13 mouse cellular contexts compared by ENCODE assay signal in the genomic region with DNA sequence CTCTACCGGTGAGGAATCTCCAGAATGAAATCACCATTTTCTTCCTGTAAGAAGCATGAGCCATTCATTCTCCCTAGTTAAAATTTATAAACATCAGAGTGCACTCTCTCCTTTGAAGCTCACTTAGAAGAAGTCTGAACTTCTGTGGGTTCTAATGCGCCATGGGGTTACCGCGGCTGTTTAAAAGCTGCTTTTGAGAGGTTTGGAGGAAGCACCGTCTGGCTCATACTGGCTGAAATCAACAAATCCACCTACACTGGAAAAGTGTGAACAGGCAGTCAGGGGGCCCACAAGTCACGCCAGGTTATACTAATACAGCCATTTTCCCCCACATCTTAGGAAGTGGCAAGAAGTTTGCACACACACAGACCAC. TPM values are rescaled to one million over a fixed set of nuclear protein-coding genes. Genes with fewer than 3 reads are reported as not detected.
DNase-seq lines count a peak whose midpoint lies in the region; ATAC-seq and TF ChIP-seq lines count a peak whose summit lies in the region.
"Had no signal": no experiment of that assay in that cellular context is flagged by ENCODE, and none has a peak within 500 bp of the region (broad histone marks: within the 10 kb centered on the region; RNA-seq: fewer than 3 reads in every experiment).

No protein-coding gene starts in this region.

- no peak for ATAC-seq in heart, embryonic 16.5 days (replicated peaks; ENCODE audit: extremely low read depth, insufficient read depth, low FRiP score)
- ATAC-seq in liver, embryonic 13.5 days (ENCODE audit: low read depth), result no peak
- no peak for ATAC-seq in liver, embryonic 11.5 days (replicated peaks; ENCODE audit: low FRiP score)
- ATAC-seq: midbrain, embryonic 15.5 days had no signal

- no peaks in the 10 kb centered on the region for H3K9me3 ChIP-seq in heart, embryonic 16.5 days (replicated peaks; ENCODE audit: control insufficient read depth, low read length)
- no peaks in the 10 kb centered on the region for H3K9me3 ChIP-seq in liver, embryonic 13.5 days (replicated peaks)
- no peaks in the 10 kb centered on the region for H3K9me3 ChIP-seq in liver, embryonic 11.5 days (ENCODE audit: control insufficient read depth, low read length)
- H3K9me3 ChIP-seq: forebrain, embryonic 12.5 days; heart, embryonic 10.5 days; kidney, embryonic 15.5 days; limb, embryonic 12.5 days; midbrain, embryonic 15.5 days had no signal

- no peak overlapping the region for H3K4me2 ChIP-seq in heart, embryonic 16.5 days (ENCODE audit: low read depth, low read length)
- H3K4me2 ChIP-seq in liver, embryonic 13.5 days, result no peak overlapping the region
- H3K4me2 ChIP-seq in liver, embryonic 11.5 days, result no peak overlapping the region
- H3K4me2 ChIP-seq: forebrain, embryonic 12.5 days; kidney, embryonic 15.5 days; limb, embryonic 12.5 days; midbrain, embryonic 15.5 days had no signal

- H3K4me1 ChIP-seq in heart, embryonic 16.5 days (ENCODE audit: control insufficient read depth, insufficient read depth, low read length), result peaks cover 3% of the 10 kb centered on the region; the same call in 1 of the 2 replicates
- H3K4me1 ChIP-seq in liver, embryonic 13.5 days (replicated peaks), result peaks cover 37% of the 10 kb centered on the region
- peaks cover 18% of the 10 kb centered on the region for H3K4me1 ChIP-seq in liver, embryonic 11.5 days (replicated peaks; ENCODE audit: control insufficient read depth, insufficient read depth, low read length)
- H3K4me1 ChIP-seq in small intestine, adult 2 months (ENCODE audit: control insufficient read depth, insufficient read depth, insufficient read length, low read length), result peaks cover 28% of the 10 kb centered on the region; the same call in 1 of the 2 replicates
- H3K4me1 ChIP-seq: forebrain, embryonic 12.5 days; limb, embryonic 12.5 days; midbrain, embryonic 15.5 days had no signal

- no peak for TF ChIP-seq POLR2A in brain, embryonic 14.5 days (IDR thresholded peaks at IDR 0.05; ENCODE audit: borderline replicate concordance, extremely low read depth, insufficient read depth, insufficient read length, poor library complexity, severe bottlenecking)
- no peak for TF ChIP-seq POLR2A in small intestine, adult 2 months (IDR thresholded peaks at IDR 0.05; ENCODE audit: low read depth, low read length)

- WGBS in heart, embryonic 16.5 days, result 72% methylated on average over 6 of the region's 6 CpGs
- WGBS in liver, embryonic 13.5 days (ENCODE audit: insufficient replicate concordance), result 82% methylated on average over 6 of the region's 6 CpGs
- WGBS in liver, embryonic 11.5 days, result 79% methylated on average over 6 of the region's 6 CpGs
- WGBS in small intestine, adult 2 months, result 76% methylated on average over 6 of the region's 6 CpGs

- intact Hi-C loops in heart, postnatal 36 days (cut with DNase I), result no loop called here

- no peak for DNase-seq in heart, postnatal 36 days
- no peak for DNase-seq in liver, embryonic 13.5 days
- DNase-seq in liver, embryonic 11.5 days (ENCODE audit: low spot score), result no peak
- peak; percentile 14 for DNase-seq in brain, embryonic 14.5 days (ENCODE audit: low read depth)
- no peak for DNase-seq in spleen, postnatal 36 days (ENCODE audit: low spot score in 2 of 2)
- DNase-seq: lung, adult 2 months had no signal

- H3K27me3 ChIP-seq in heart, embryonic 16.5 days (ENCODE audit: control insufficient read depth, insufficient read depth, low read length), result no peaks in the 10 kb centered on the region
- no peaks in the 10 kb centered on the region for H3K27me3 ChIP-seq in liver, embryonic 13.5 days
- H3K27me3 ChIP-seq in liver, embryonic 11.5 days (replicated peaks; ENCODE audit: control insufficient read depth, insufficient read depth, low read length), result no peaks in the 10 kb centered on the region
- no peaks in the 10 kb centered on the region for H3K27me3 ChIP-seq in small intestine, adult 2 months (ENCODE audit: control insufficient read depth, insufficient read depth, low read length)
- H3K27me3 ChIP-seq: forebrain, embryonic 12.5 days; kidney, embryonic 15.5 days; limb, embryonic 12.5 days; midbrain, embryonic 15.5 days had no signal

- TF ChIP-seq CTCF in brain, embryonic 14.5 days (IDR thresholded peaks at IDR 0.05; ENCODE audit: borderline replicate concordance, extremely low read depth, insufficient read depth, insufficient read length), result no peak
- TF ChIP-seq CTCF in small intestine, adult 2 months (IDR thresholded peaks at IDR 0.05; ENCODE audit: extremely low read depth, insufficient read length, insufficient replicate concordance, low read depth, low read length), result no peak

- peaks cover 13% of the 10 kb centered on the region for H3K36me3 ChIP-seq in heart, embryonic 16.5 days (ENCODE audit: control insufficient read depth, insufficient read depth)
- peaks cover 57% of the 10 kb centered on the region for H3K36me3 ChIP-seq in liver, embryonic 13.5 days
- peaks cover 17% of the 10 kb centered on the region; the same call in 1 of the 2 replicates for H3K36me3 ChIP-seq in liver, embryonic 11.5 days (ENCODE audit: control insufficient read depth, insufficient read depth, low read length)
- H3K36me3 ChIP-seq in small intestine, adult 2 months (ENCODE audit: control insufficient read depth, insufficient read depth, low read length), result peaks cover 41% of the 10 kb centered on the region

- peak overlapping the region; percentile 65 for H3K27ac ChIP-seq in heart, embryonic 16.5 days (ENCODE audit: low read length)
- H3K27ac ChIP-seq in liver, embryonic 13.5 days, result 0 out of 2 replicates have a peak overlapping the region, but pooled peaks have one; percentile 39
- H3K27ac ChIP-seq in liver, embryonic 11.5 days (ENCODE audit: low read depth, low read length), result no peak overlapping the region
- peak overlapping the region; percentile 32 for H3K27ac ChIP-seq in small intestine, adult 2 months (ENCODE audit: insufficient read depth, low read depth, low read length)
- H3K27ac ChIP-seq: forebrain, embryonic 12.5 days; heart, embryonic 10.5 days; kidney, embryonic 15.5 days; limb, embryonic 12.5 days; midbrain, embryonic 15.5 days had no signal

- H3K4me3 ChIP-seq in heart, embryonic 16.5 days (ENCODE audit: low read length), result no peak overlapping the region
- no peak overlapping the region for H3K4me3 ChIP-seq in liver, embryonic 13.5 days (replicated peaks)
- no peak overlapping the region for H3K4me3 ChIP-seq in liver, embryonic 11.5 days (ENCODE audit: low read depth, low read length)
- no peak overlapping the region for H3K4me3 ChIP-seq in small intestine, adult 2 months (ENCODE audit: low read depth, low read length)
- H3K4me3 ChIP-seq: forebrain, embryonic 12.5 days; heart, embryonic 10.5 days; kidney, embryonic 15.5 days; limb, embryonic 12.5 days; midbrain, embryonic 15.5 days had no signal

- no peak overlapping the region for H3K9ac ChIP-seq in heart, embryonic 16.5 days (ENCODE audit: low read length)
- no peak overlapping the region for H3K9ac ChIP-seq in liver, embryonic 13.5 days
- no peak overlapping the region for H3K9ac ChIP-seq in liver, embryonic 11.5 days (ENCODE audit: low read depth, low read length)
- H3K9ac ChIP-seq: forebrain, embryonic 12.5 days; kidney, embryonic 15.5 days; limb, embryonic 12.5 days; midbrain, embryonic 15.5 days had no signal

RNA-seq across cellular contexts. Expression of a gene that starts 29.3 kb away (rescaled TPM):
- 6.9 and 11.6 TPM in 2 replicates for polyA plus RNA-seq in heart, embryonic 16.5 days (2015; fragmentation: Nextera tagmentation; extraction: Ambion mirVana)
- 10 to 100 TPM; 67.7 to 68.0 TPM for total RNA-seq in heart, postnatal 36 days (2021)
- 9.1 and 10.3 TPM in 2 replicates for polyA plus RNA-seq in liver, embryonic 13.5 days (2015; fragmentation: Nextera tagmentation; extraction: Ambion mirVana)
- 17.8 and 21.9 TPM in 2 replicates for polyA plus RNA-seq in liver, embryonic 11.5 days (2014; fragmentation: Nextera tagmentation; extraction: Ambion mirVana)
- 52.8 and 68.7 TPM in 2 replicates for polyA plus RNA-seq in brain, embryonic 14.5 days (2012; rRNA removed)
- polyA plus RNA-seq in small intestine, adult 2 months (2012; rRNA removed), result 34.6 and 99.1 TPM in 2 replicates
